Mouse (Mus musculus) neural tube, embryonic 12.5 days (tissue): Measurements from ENCODE around the gene Gpsm3. TPM values are rescaled to one million over a fixed set of nuclear protein-coding genes. Genes with fewer than 3 reads are reported as not detected.
A peak's percentile ranks its signal among the peaks of the same experiment; 100 is the strongest.

ENCODE experiments used
- ATAC-seq: fragments of 200-750 bp; cut with Nextera tagmentation; 2 replicates; pipeline ENCODE4 v1.8.0; 2017; ENCODE audit warnings: low read depth, mild to moderate bottlenecking, moderate TSS enrichment, moderate library complexity; ENCODE audit not compliant: low FRiP score
- H3K27ac ChIP-seq: fragments of 300-500 bp; sonication (generic); 2 replicates; pipeline ENCODE4 v1.5.1; 2016
- H3K27me3 ChIP-seq: fragments of 300-500 bp; sonication (generic); replicated peaks from 2 replicates; pipeline ENCODE4 v1.6.1; 2016; ENCODE audit warnings: mild to moderate bottlenecking
- H3K36me3 ChIP-seq: fragments of 300-500 bp; sonication (generic); 2 replicates; pipeline ENCODE4 v1.6.1; 2016; ENCODE audit warnings: mild to moderate bottlenecking
- H3K4me1 ChIP-seq: fragments of 300-500 bp; sonication (generic); 2 replicates; pipeline ENCODE4 v1.6.1; 2016
- H3K4me2 ChIP-seq: fragments of 300-500 bp; sonication (generic); replicated peaks from 2 replicates; pipeline ENCODE4 v1.6.1; 2016; ENCODE audit warnings: mild to moderate bottlenecking
- H3K4me3 ChIP-seq: fragments of 300-500 bp; sonication (generic); 2 replicates; pipeline ENCODE4 v1.5.1; 2016
- H3K9ac ChIP-seq: fragments of 300-500 bp; sonication (generic); 2 replicates; pipeline ENCODE4 v1.6.1; 2016; ENCODE audit warnings: mild to moderate bottlenecking
- H3K9me3 ChIP-seq: fragments of 300-500 bp; sonication (generic); 2 replicates; pipeline ENCODE4 v1.6.1; 2016; ENCODE audit warnings: mild to moderate bottlenecking
- WGBS: fragments of 180-500 bp; shearing (Covaris S2); methylation state at CpG from one replicate; pipeline ENCODE4 v1.1.7; 2016; 5-methylcytosine and 5-hydroxymethylcytosine counted together
- polyA plus RNA-seq: library from polyadenylated mRNA; unstranded; fragments of >200 nt; fragmentation: Nextera tagmentation; extraction: Ambion mirVana; gene quantifications from 2 replicates; pipeline ENCODE4 v1.2.1, GENCODE M21; 2016

Gene Gpsm3
- polyA plus RNA-seq, 1 experiment from 2014 or later: 4.2 TPM

DNA sequence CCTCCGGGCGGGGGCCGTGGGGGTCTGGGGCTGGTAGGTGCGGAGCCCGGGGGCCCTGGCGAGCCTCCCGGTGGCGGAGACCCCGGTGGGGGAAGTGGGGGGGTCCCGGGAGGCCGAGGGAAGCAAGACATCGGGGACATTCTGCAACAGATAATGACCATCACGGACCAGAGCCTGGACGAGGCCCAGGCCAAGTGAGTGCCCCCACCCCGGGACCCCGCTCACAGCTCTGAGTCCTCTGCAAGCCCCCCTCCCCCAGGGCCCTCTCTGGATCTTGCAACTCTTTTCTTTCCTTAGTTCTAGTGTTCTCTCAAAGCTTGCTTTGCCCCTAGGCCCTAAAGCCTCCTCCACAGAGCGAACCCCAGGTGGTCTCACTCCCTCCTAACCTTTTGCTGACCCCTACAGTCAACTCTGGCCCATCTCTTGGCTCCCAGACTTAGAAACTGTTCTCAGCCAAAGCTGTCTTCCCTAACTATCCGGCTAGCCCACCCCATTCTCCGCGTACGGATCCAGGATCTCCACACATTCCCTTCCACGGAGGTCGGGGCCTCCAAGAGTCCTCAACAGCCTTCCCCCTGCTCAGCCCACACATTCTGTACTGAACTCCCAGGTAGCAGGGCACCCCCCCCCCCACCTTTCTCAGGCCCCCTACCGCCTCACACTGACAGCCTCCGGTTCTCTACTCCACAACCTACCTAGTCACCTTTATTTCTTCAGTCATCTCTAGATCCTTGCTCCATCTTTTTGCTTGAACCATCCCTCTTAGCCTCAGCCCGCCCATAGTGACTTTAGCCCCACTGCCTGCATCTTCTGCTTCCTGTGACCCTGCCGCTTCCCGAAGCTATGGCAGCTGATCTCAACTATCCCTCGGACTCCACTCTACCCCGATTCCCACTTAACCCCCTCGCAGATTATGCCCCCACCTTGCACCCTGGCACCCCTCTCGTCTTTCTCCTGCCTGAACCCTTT lies 3.3 kb downstream of the Gpsm3 start:
- WGBS: 1% methylated on average over 32 of the region's 32 CpGs
- Histone ChIP-seq H3K4me2 (peak overlapping the region; percentile 93), H3K27ac (peak overlapping the region; percentile 96), H3K4me3 (peak overlapping the region; percentile 84), H3K9me3 (no peaks in the 10 kb centered on the region), H3K36me3 (peaks cover 19% of the 10 kb centered on the region), H3K4me1 (peaks cover 66% of the 10 kb centered on the region), H3K27me3 (no peaks in the 10 kb centered on the region), H3K9ac (peak overlapping the region; percentile 98)
- ATAC-seq: peak; percentile 31

DNA sequence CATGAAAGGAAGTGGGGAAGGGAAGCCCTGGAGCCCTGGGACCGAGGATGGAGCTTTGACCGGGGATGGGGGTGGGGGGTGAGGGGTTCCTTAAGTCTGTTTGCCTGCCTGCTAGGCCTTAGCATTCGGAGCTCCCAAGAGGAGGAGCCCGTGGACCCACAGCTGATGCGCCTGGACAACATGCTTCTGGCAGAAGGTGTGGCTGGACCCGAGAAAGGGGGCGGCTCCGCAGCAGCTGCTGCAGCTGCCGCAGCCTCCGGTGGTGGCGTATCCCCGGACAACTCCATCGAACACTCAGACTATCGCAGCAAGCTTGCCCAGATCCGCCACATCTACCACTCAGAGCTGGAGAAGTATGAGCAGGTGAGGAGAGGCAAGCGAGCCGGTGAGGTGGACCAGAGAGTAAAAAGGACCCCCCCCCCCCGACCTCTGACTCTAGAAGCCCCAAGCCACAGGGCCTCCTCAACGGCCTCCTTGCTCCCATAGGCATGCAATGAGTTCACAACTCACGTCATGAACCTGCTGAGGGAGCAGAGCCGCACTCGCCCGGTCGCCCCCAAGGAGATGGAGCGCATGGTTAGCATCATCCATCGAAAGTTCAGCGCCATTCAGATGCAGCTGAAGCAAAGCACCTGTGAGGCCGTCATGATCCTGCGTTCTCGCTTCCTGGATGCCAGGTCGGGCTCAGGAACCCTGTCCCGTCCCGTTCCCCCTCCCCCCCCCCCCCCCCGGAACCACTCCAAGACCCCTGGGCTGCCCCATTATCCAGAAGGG lies 4.3 kb downstream of the Gpsm3 start:
- Histone ChIP-seq H3K27ac (0 out of 2 replicates have a peak overlapping the region, but pooled peaks have one; percentile 10), H3K9ac (peak overlapping the region; percentile 98), H3K36me3 (peaks cover 19% of the 10 kb centered on the region), H3K4me3 (peak overlapping the region; percentile 84), H3K27me3 (no peaks in the 10 kb centered on the region), H3K9me3 (no peaks in the 10 kb centered on the region), H3K4me2 (peak overlapping the region; percentile 93), H3K4me1 (peaks cover 58% of the 10 kb centered on the region)
- no peak for ATAC-seq
- WGBS: 50% methylated on average over 34 of the region's 34 CpGs

DNA sequence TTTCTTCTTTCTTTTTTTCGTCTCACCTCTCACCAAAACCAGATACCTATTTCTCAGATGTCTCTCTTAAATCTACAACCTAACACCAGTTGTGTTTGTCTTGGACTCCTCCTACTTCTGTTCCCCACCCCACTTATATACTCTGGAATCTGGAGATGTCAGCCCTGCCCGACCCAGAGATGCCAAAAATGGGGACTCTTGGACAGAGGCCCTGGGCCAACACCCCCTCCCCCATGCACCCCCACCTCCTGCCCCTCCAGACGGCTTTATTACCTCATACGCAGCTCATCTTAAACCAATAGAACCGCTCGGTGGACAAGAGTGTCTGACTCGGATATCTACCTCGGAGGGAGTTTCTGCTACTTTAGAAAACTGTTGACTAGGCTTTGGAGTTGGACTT lies 6.5 kb downstream of the Gpsm3 start:
- H3K4me1 ChIP-seq: peaks cover 38% of the 10 kb centered on the region
- peaks cover 35% of the 10 kb centered on the region for H3K36me3 ChIP-seq
- no peaks in the 10 kb centered on the region for H3K9me3 ChIP-seq
- WGBS: 76% methylated on average over 8 of the region's 8 CpGs
- ATAC-seq: no peak
- no peak overlapping the region for H3K4me3 ChIP-seq
- H3K27me3 ChIP-seq: no peaks in the 10 kb centered on the region
- H3K27ac ChIP-seq: no peak overlapping the region
- H3K9ac ChIP-seq: no peak overlapping the region
- no peak overlapping the region for H3K4me2 ChIP-seq

DNA sequence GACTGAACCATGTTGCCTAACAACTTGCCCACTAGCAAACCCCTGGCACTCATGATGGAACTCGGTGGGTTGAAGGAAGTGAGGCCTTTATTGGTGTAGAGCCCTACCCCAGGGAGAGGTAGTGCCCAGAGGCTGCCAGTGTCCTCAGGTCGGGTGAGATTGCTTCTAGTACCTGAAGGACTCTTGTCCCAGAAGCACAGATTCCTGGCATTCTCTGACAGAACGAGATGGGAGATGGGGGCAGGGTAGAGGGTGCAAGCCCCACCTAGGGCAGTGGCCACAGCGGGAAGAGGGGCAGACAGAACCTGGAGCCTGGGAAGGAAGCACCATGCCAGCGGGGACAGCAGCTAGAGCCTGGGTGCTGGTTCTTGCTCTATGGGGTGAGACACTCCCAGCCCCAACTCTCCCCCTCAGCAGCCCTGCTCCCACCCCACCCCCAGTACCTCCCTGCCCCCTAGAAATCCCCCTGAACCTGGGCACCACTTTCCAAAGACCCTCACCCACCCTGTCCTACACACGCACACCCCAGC lies 8.0 kb downstream of the Gpsm3 start, which contains the start of gene Ager:
Gene Ager, plus strand, starts transcription at position 297 of the 530 bp plus-strand sequence.
- Histone ChIP-seq H3K4me2 (0 out of 2 replicates have a peak within 1 kb of the TSS, but pooled peaks have one; percentile 1), H3K9me3 (no peaks in the 10 kb centered on the region), H3K4me1 (peaks cover 39% of the 10 kb centered on the region), H3K36me3 (peaks cover 44% of the 10 kb centered on the region), H3K4me3 (no peak within 1 kb of the TSS), H3K27me3 (no peaks in the 10 kb centered on the region), H3K9ac (no peak within 1 kb of the TSS), H3K27ac (no peak within 1 kb of the TSS)
- no peak for ATAC-seq
- 23% methylated on average over 6 of the region's 6 CpGs for WGBS

DNA sequence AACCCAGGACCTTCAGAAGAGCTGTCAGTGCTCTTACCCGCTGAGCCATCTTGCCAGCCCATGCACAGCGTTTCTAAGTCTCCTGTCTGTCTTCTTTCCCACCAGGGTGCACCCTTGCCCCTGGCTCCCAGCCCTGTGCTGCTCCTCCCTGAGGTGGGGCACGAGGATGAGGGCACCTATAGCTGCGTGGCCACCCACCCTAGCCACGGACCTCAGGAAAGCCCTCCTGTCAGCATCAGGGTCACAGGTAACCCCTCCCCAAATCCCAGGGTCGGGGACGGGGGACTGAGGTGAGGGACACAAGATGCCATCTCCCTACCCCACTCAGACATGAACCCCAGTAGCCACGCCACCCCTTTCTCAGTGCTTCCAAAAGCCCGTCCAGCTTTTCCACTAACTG lies 10.3 kb downstream of the Gpsm3 start:
- H3K4me3 ChIP-seq: no peak overlapping the region
- H3K4me2 ChIP-seq: no peak overlapping the region
- no peaks in the 10 kb centered on the region for H3K9me3 ChIP-seq
- H3K27ac ChIP-seq: no peak overlapping the region
- no peak for ATAC-seq
- no peak overlapping the region for H3K9ac ChIP-seq
- H3K27me3 ChIP-seq: no peaks in the 10 kb centered on the region
- peaks cover 25% of the 10 kb centered on the region for H3K4me1 ChIP-seq
- 78% methylated on average over 9 of the region's 9 CpGs for WGBS
- peaks cover 38% of the 10 kb centered on the region for H3K36me3 ChIP-seq

DNA sequence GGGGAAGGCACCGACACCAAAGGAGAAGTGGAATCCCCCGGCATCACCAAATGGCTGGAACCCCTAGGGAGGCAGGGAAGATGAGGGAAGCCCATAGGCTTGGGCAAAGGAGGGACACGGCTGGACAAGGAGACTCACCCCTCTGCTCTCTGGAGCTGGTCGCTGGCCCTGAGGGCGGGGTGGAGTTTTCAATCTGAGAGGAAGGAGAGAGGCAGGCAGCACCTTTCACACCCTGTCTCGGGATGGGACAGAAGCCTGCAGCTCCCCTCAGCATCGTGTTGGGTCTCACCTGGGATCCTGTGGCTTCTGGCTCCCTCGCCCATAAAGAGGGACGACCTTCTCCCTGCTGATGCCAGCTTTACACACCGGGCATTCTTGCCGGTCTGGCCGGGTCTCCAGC lies 12.2 kb downstream of the Gpsm3 start:
- peaks cover 34% of the 10 kb centered on the region for H3K4me1 ChIP-seq
- no peaks in the 10 kb centered on the region for H3K27me3 ChIP-seq
- H3K9me3 ChIP-seq: no peaks in the 10 kb centered on the region
- H3K4me2 ChIP-seq: peak overlapping the region; percentile 78
- no peak overlapping the region for H3K27ac ChIP-seq
- H3K4me3 ChIP-seq: no peak overlapping the region
- peaks cover 25% of the 10 kb centered on the region for H3K36me3 ChIP-seq
- no peak for ATAC-seq
- H3K9ac ChIP-seq: no peak overlapping the region; the same call in 1 of the 2 replicates
- 90% methylated on average over 12 of the region's 12 CpGs for WGBS

DNA sequence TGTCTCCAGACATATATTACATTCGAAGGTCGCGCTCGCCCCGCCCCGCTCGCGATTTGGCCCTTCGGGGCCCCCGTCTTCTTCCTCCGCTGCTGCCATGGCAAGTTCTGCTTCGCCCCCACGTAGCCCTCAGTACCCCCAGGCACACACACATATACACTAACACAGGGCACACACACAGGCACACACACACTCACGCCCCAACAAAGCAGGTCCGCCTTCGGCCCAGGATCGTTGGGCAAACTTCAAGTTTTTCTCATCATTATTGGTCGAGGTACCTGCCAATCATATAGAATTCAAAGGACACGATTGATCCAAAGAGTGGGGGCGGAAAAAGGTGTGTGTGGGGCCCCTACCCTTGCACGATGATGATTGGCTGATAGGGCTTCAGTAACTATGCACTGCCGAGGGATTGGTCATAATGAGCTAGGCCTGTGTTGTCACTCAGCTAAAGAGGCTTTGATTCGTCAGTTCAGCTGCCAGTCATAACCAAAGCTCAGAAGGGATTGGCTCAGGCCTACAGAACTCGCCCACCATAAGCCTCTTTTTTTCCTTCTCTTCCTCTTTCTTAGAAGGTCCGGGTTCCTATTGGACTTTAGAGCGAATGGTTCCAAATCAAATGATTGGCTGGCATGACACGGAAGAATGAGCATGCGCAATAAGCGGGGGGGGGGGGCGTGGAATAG lies 13.9 kb downstream of the Gpsm3 start, which contains the start of gene Rnf5:
Gene Rnf5, minus strand, starts transcription at position 316 of the 686 bp plus-strand sequence.
- H3K9ac ChIP-seq: peak within 1 kb of the TSS; percentile 68
- no peaks in the 10 kb centered on the region for H3K27me3 ChIP-seq
- peak; percentile 95 for ATAC-seq
- peak within 1 kb of the TSS; percentile 86 for H3K27ac ChIP-seq
- peak within 1 kb of the TSS; percentile 89 for H3K4me2 ChIP-seq
- peaks cover 47% of the 10 kb centered on the region for H3K4me1 ChIP-seq
- WGBS: under 1% methylated on average over 30 of the region's 30 CpGs
- H3K9me3 ChIP-seq: no peaks in the 10 kb centered on the region
- peak within 1 kb of the TSS; percentile 98 for H3K4me3 ChIP-seq
- peaks cover 34% of the 10 kb centered on the region for H3K36me3 ChIP-seq

DNA sequence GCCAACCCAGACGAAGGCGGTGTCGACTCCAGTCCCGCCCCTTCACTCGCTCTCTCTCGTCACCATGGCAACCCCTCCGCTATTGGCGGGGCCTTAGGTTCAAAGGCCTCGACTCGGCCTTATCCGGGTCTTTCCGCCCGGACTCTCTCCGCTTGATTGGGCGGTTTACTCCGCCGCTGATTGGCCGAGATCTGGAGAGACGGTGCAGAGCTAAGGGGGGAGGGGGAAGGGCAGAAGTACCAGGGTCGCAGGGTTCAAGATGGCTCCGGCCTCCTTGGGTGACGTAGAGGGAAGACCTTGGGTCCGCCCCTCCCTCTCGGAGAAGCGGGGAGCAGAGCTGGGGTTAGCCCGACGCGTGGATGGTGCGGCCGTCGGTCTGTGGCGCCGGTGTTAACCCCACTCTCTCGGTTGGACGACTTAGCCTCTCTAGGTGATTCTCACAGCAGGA lies 14.5 kb downstream of the Gpsm3 start, which contains the start of gene Agpat1:
Gene Agpat1, plus strand, starts transcription at position 202 of the 448 bp plus-strand sequence.
- peak; percentile 91 for ATAC-seq
- peaks cover 50% of the 10 kb centered on the region for H3K4me1 ChIP-seq
- H3K36me3 ChIP-seq: peaks cover 36% of the 10 kb centered on the region
- peak within 1 kb of the TSS; percentile 98 for H3K4me3 ChIP-seq
- H3K27me3 ChIP-seq: no peaks in the 10 kb centered on the region
- peak within 1 kb of the TSS; percentile 68 for H3K9ac ChIP-seq
- WGBS: under 1% methylated on average over 35 of the region's 35 CpGs
- H3K27ac ChIP-seq: peak within 1 kb of the TSS; percentile 86
- no peaks in the 10 kb centered on the region for H3K9me3 ChIP-seq
- peak within 1 kb of the TSS; percentile 89 for H3K4me2 ChIP-seq

DNA sequence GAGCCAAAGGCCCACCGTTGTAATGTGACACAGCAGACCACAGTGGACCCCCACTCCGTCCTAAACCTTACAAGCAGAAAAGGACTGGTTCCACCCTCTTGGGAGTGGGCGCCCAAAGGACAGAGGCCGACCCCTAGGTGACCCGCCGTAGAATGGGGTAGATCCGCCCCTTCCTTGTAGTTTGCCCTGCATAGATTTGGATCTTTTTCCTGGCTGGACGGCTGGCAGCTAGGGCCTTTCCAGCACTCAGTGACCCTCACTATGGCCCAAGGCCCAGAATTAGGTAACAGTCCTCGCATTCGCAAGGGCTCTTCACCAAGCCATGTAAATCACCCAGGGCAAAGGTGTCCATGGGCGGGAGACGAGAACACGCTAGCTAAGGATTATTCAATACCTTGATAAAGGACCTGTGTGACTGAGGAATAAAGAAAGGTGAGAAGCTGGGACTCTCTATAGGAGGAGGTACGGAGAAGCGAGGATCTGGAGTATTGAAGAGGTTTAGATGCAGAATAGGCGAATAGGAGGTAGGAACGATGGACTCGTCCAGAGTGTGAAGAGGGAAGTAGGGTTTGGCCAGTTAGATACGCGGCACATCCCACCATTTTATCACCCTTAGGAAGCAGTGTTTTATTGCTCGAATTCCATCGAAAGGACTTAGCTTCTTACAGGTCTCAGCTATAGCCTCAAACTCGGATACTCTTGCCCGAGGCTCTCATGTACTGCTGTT lies 15.1 kb downstream of the Gpsm3 start:
- 8% methylated on average over 24 of the region's 24 CpGs for WGBS
- peak overlapping the region; percentile 86 for H3K27ac ChIP-seq
- H3K27me3 ChIP-seq: no peaks in the 10 kb centered on the region
- H3K9me3 ChIP-seq: no peaks in the 10 kb centered on the region
- H3K4me2 ChIP-seq: peak overlapping the region; percentile 89
- peak overlapping the region; percentile 64 for H3K9ac ChIP-seq
- peak overlapping the region; percentile 98 for H3K4me3 ChIP-seq
- ATAC-seq: no peak
- peaks cover 35% of the 10 kb centered on the region for H3K36me3 ChIP-seq
- peaks cover 50% of the 10 kb centered on the region for H3K4me1 ChIP-seq

DNA sequence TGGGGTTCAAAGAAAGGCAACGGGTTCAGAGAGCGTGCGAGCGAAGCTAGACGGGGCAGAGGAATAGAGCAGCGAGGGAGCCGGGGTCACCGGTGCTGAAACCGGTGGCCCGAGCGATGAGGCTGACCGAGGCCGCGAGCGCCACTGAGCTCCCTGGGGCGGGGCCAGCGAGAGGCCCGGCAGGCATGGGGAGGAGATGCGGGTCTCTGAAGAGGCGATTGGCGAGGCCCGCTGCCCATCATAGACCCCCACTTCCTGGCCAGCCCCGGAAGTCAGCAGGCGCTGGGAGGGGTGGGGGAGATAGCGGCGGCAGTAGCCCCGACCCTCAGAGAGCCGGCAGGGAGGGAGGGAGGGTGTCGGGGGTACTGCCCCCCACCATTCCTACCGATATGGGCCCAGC lies 16.0 kb downstream of the Gpsm3 start:
- under 1% methylated on average over 30 of the region's 30 CpGs for WGBS
- ATAC-seq: peak; percentile 25
- peaks cover 50% of the 10 kb centered on the region for H3K4me1 ChIP-seq

More for the DNA sequence above, 16.0 kb downstream of the Gpsm3 start:
- Histone ChIP-seq H3K4me2 (peak overlapping the region; percentile 89), H3K4me3 (peak overlapping the region; percentile 98), H3K9me3 (no peaks in the 10 kb centered on the region), H3K27ac (peak overlapping the region; percentile 78), H3K27me3 (no peaks in the 10 kb centered on the region), H3K9ac (peak overlapping the region; percentile 99), H3K36me3 (peaks cover 33% of the 10 kb centered on the region)
